Mouse (Mus musculus) embryonic fibroblast, embryonic 13.5 days (primary cell): ENCODE results near the gene Olfr1154. TPM values are rescaled to one million over a fixed set of nuclear protein-coding genes. Genes with fewer than 3 reads are reported as not detected.

Source experiments
- H3K27ac ChIP-seq: 2 replicates; pipeline ENCODE4 v1.5.1; 2012; ENCODE audit warnings: low read length, control low read depth, inconsistent platforms; ENCODE audit not compliant: insufficient read depth
- H3K4me1 ChIP-seq: 2 replicates; pipeline ENCODE4 v1.6.1; 2011; ENCODE audit warnings: low read length; ENCODE audit not compliant: control insufficient read depth, insufficient read depth
- H3K4me3 ChIP-seq: 2 replicates; pipeline ENCODE4 v1.5.1; 2011; ENCODE audit warnings: mild to moderate bottlenecking, control low read depth, low read length; ENCODE audit not compliant: insufficient read depth
- CTCF ChIP-seq: IDR thresholded peaks from 2 replicates; pipeline ENCODE4 v1.5.1; 2011; ENCODE audit warnings: mild to moderate bottlenecking, control low read depth, low read length, moderate library complexity, borderline replicate concordance; ENCODE audit not compliant: insufficient read depth
- POLR2A ChIP-seq: IDR thresholded peaks from 2 replicates; pipeline ENCODE4 v1.6.1; 2011; ENCODE audit warnings: low read depth, mild to moderate bottlenecking, control low read depth, low read length, moderate library complexity
- polyA plus RNA-seq: library from polyadenylated mRNA; stranded (reverse); fragments of >200 nt; gene quantifications from 2 replicates; pipeline ENCODE4 v1.2.4, GENCODE M21; 2011; ENCODE audit warnings: low read depth; ENCODE audit not compliant: missing spikeins, insufficient read length

Gene Olfr1154
- polyA plus RNA-seq = not detected in 2 replicates

GRCm38 (mm10) chr2:87905066-87905465, at the start of gene Olfr1154:
Gene Olfr1154, minus strand, starts transcription at chr2:87905166.
- Histone ChIP-seq H3K4me3 (no peak within 1 kb of the TSS), H3K4me1 (no peaks in the 10 kb centered on the region), H3K27ac (no peak within 1 kb of the TSS)
- TF ChIP-seq POLR2A (no peak), CTCF (no peak)

GRCm38 (mm10) chr2:87953000-87953399, 48.0 kb upstream of the Olfr1154 start, which contains the start of gene Olfr1156:
Gene Olfr1156, minus strand, starts transcription at chr2:87953100.
- Histone ChIP-seq H3K27ac (no peak within 1 kb of the TSS), H3K4me3 (no peak within 1 kb of the TSS), H3K4me1 (no peaks in the 10 kb centered on the region)
- TF ChIP-seq POLR2A = no peak
- TF ChIP-seq CTCF = no peak

GRCm38 (mm10) chr2:87945037-87945436, 40.1 kb upstream of the Olfr1154 start, which contains the start of gene Olfr1155:
Gene Olfr1155, minus strand, starts transcription at chr2:87945137.
- Histone ChIP-seq H3K27ac (no peak within 1 kb of the TSS), H3K4me3 (no peak within 1 kb of the TSS), H3K4me1 (no peaks in the 10 kb centered on the region)
- TF ChIP-seq CTCF = no peak
- TF ChIP-seq POLR2A = no peak

GRCm38 (mm10) chr2:87894662-87895061, 10.3 kb downstream of the Olfr1154 start, which contains the start of gene Olfr1153:
Gene Olfr1153, plus strand, starts transcription at chr2:87894962.
- TF ChIP-seq CTCF (no peak), POLR2A (no peak)
- Histone ChIP-seq H3K27ac (no peak within 1 kb of the TSS), H3K4me3 (no peak within 1 kb of the TSS), H3K4me1 (no peaks in the 10 kb centered on the region)

- TF ChIP-seq CTCF (no peak), POLR2A (no peak)
- no peak within 1 kb of the TSS for H3K4me3 ChIP-seq
- no peaks in the 10 kb centered on the region for H3K4me1 ChIP-seq
- H3K27ac ChIP-seq = no peak within 1 kb of the TSS
These were observed 38.8 kb downstream of the Olfr1154 start, which contains the start of gene Olfr1152 for GRCm38 (mm10) chr2:87866192-87866591. Gene Olfr1152, plus strand, starts transcription at chr2:87866492.

GRCm38 (mm10) chr2:87855562-87855961, 49.4 kb downstream of the Olfr1154 start, which contains the start of gene Olfr1151:
Gene Olfr1151, plus strand, starts transcription at chr2:87855862.
- Histone ChIP-seq H3K27ac (no peak within 1 kb of the TSS), H3K4me3 (no peak within 1 kb of the TSS), H3K4me1 (no peaks in the 10 kb centered on the region)
- TF ChIP-seq CTCF (no peak), POLR2A (no peak)

Other genes with a start within 250 kb of the Olfr1154 start
- gene Olfr1134, start 246.7 kb downstream of the Olfr1154 start, polyA plus RNA-seq = not detected in 2 replicates
- gene Olfr1135, start 231.5 kb downstream of the Olfr1154 start, polyA plus RNA-seq = not detected in 2 replicates
- not detected in 2 replicates for gene Olfr1136, start 211.2 kb downstream of the Olfr1154 start, polyA plus RNA-seq
- gene Olfr1137, start 192.0 kb downstream of the Olfr1154 start, polyA plus RNA-seq = not detected in 2 replicates
- gene Olfr1138, start 165.2 kb downstream of the Olfr1154 start, polyA plus RNA-seq = not detected in 2 replicates
- gene Olfr1140, start 161.4 kb downstream of the Olfr1154 start, polyA plus RNA-seq = not detected in 2 replicates
- gene Olfr1141, start 151.2 kb downstream of the Olfr1154 start, polyA plus RNA-seq = not detected in 2 replicates
- gene Olfr152, start 125.7 kb downstream of the Olfr1154 start, polyA plus RNA-seq = not detected in 2 replicates
- not detected in 2 replicates for gene Olfr1143, start 104.6 kb downstream of the Olfr1154 start, polyA plus RNA-seq
- not detected in 2 replicates for gene Olfr1145, start 95.3 kb downstream of the Olfr1154 start, polyA plus RNA-seq
- not detected in 2 replicates for gene Olfr1148, start 74.6 kb downstream of the Olfr1154 start, polyA plus RNA-seq
- not detected in 2 replicates for gene Olfr1150-ps1, start 61.2 kb downstream of the Olfr1154 start, polyA plus RNA-seq
- gene Olfr1151, start 49.3 kb downstream of the Olfr1154 start, polyA plus RNA-seq = not detected in 2 replicates
- 0.09 TPM in 1 of 2 replicates, not detected in the other for gene Olfr1152, start 38.7 kb downstream of the Olfr1154 start, polyA plus RNA-seq
- gene Olfr1153, start 10.2 kb downstream of the Olfr1154 start, polyA plus RNA-seq = not detected in 2 replicates
- gene Olfr1155, start 40.0 kb upstream of the Olfr1154 start, polyA plus RNA-seq = not detected in 2 replicates
- not detected in 2 replicates for gene Olfr1156, start 47.9 kb upstream of the Olfr1154 start, polyA plus RNA-seq
- gene Olfr1157, start 63.1 kb upstream of the Olfr1154 start, polyA plus RNA-seq = not detected in 2 replicates
- not detected in 2 replicates for gene Olfr74, start 69.5 kb upstream of the Olfr1154 start, polyA plus RNA-seq
- gene Olfr1158, start 84.9 kb upstream of the Olfr1154 start, polyA plus RNA-seq = not detected in 2 replicates
- gene Olfr1160, start 103.1 kb upstream of the Olfr1154 start, polyA plus RNA-seq = not detected in 2 replicates
- gene Olfr1161, start 117.6 kb upstream of the Olfr1154 start, polyA plus RNA-seq = not detected in 2 replicates
- not detected in 2 replicates for gene Olfr73, start 132.5 kb upstream of the Olfr1154 start, polyA plus RNA-seq
- not detected in 2 replicates for gene Olfr1162, start 146.0 kb upstream of the Olfr1154 start, polyA plus RNA-seq
- not detected in 2 replicates for gene Olfr1163, start 166.7 kb upstream of the Olfr1154 start, polyA plus RNA-seq
- not detected in 2 replicates for gene Olfr1164, start 188.8 kb upstream of the Olfr1154 start, polyA plus RNA-seq
- not detected in 2 replicates for gene Olfr1166, start 223.1 kb upstream of the Olfr1154 start, polyA plus RNA-seq